In the genomic region with DNA sequence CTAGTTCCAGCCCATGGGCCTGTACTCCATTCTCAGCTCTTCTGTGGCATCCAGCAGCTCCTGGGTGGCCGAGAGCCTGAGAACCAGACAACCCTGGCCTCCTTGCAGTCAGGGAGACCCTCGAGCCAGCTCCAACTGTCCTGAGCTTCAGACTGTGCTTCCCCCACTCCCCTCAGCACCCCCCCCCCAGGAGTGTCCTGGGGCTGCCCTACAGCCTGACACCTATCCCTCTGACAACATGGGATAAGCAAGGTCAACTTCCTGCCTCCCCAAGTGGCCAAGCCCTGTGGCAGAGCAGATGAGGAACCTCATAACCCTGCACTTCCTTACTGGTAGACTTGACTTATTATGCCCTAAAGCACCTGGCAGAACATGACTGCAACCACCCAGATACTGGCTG, we compare ENCODE assay signal across 15 mouse cellular contexts.
"Had no signal": no experiment of that assay in that cellular context is flagged by ENCODE, and none has a peak within 500 bp of the region (broad histone marks: within the 10 kb centered on the region; RNA-seq: fewer than 3 reads in every experiment).

No protein-coding gene starts in this region.

- H3K36me3 ChIP-seq: neural tube, embryonic 15.5 days; stomach, embryonic 15.5 days had no signal

- H3K9ac ChIP-seq: neural tube, embryonic 15.5 days; stomach, embryonic 15.5 days had no signal

- H3K4me3 ChIP-seq: neural tube, embryonic 15.5 days; stomach, embryonic 15.5 days had no signal

- H3K4me2 ChIP-seq: neural tube, embryonic 15.5 days; stomach, embryonic 15.5 days had no signal

- H3K27me3 ChIP-seq: neural tube, embryonic 15.5 days; stomach, embryonic 15.5 days had no signal

- DNase-seq: retina, postnatal 1 day; right cerebral cortex, adult 18-20 months; right cerebral cortex, postnatal 14 days; right cerebral cortex, postnatal 25 days; right cerebral cortex, postnatal 4 days; spleen, adult 18-20 months; thymus, adult 18-20 months; thymus, adult 2 months; thymus, postnatal 14 days; thymus, postnatal 25 days; thymus, postnatal 36 days; thymus, postnatal 4 days had no signal

- H3K4me1 ChIP-seq: neural tube, embryonic 15.5 days; stomach, embryonic 15.5 days had no signal

- H3K9me3 ChIP-seq: neural tube, embryonic 15.5 days; stomach, embryonic 15.5 days had no signal

- H3K27ac ChIP-seq: neural tube, embryonic 15.5 days; stomach, embryonic 15.5 days; stomach, postnatal 0 days had no signal
